Mouse (Mus musculus) testis, adult 2 months (tissue): Measurements from ENCODE around the gene Xrcc6.

ENCODE experiments used
- CTCF ChIP-seq: fragments of 200-500 bp; IDR thresholded peaks from 2 replicates; pipeline ENCODE4 v1.5.1; 2012; ENCODE audit warnings: low read depth, mild to moderate bottlenecking, inconsistent platforms, low read length, moderate library complexity; ENCODE audit not compliant: control insufficient read depth, insufficient read depth, insufficient replicate concordance
- POLR2A ChIP-seq: fragments of 200-500 bp; IDR thresholded peaks from 2 replicates; pipeline ENCODE4 v1.6.1; 2012; ENCODE audit warnings: low read depth, mild to moderate bottlenecking, inconsistent platforms, low read length, moderate library complexity; ENCODE audit not compliant: control insufficient read depth

DNA sequence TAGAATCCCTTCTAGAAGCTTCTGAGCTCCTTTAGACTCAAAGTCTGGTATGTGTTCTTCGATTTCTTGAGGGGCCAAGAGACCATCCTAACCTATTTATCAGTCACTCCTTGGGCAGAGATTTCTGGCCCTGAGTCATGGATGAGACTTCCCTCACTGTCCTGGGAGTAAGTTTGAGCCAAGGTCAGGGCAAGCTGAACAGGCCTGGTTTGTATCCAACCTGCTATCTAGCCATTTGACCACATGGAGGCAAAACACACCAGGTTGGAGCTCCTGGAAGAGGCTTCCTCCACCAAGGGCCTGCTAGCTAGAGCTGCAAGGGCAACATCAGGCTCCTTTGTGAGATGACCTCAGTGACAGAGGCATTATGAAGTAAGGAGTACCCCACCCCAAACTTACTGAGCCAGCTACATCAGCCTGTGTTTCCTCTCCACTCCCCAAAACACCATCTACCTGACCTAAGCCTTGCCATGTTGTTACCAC, 71.1 kb downstream of the Xrcc6 start, which contains the start of gene 4930407I10Rik:
- TF ChIP-seq CTCF (no peak), POLR2A (no peak; the same call in 1 of the 2 replicates)
